Mouse (Mus musculus) embryonic facial prominence, embryonic 12.5 days (tissue): ENCODE measurements at regions not wholly inside any gene's neighbourhood (a gene's known extent, or its start where the extent isn't known, plus 50 kb on each side); places are given as distances from the start of the nearest gene placed in this dataset.

Source experiments
- ATAC-seq: fragments of 200-750 bp; cut with Nextera tagmentation; 2 replicates; pipeline ENCODE4 v1.8.0; 2017; ENCODE audit not compliant: insufficient number of reproducible peaks, insufficient read depth, low FRiP score, low TSS enrichment
- H3K27ac ChIP-seq: fragments of 300-500 bp; sonication (generic); 2 replicates; pipeline ENCODE4 v1.5.1; 2016; ENCODE audit warnings: mild to moderate bottlenecking
- H3K27me3 ChIP-seq: fragments of 300-500 bp; sonication (generic); 2 replicates; pipeline ENCODE4 v1.6.1; 2016; ENCODE audit warnings: mild to moderate bottlenecking, moderate library complexity
- H3K36me3 ChIP-seq: fragments of 300-500 bp; sonication (generic); 2 replicates; pipeline ENCODE4 v1.6.1; 2016; ENCODE audit warnings: mild to moderate bottlenecking
- H3K4me1 ChIP-seq: fragments of 300-500 bp; sonication (generic); 2 replicates; pipeline ENCODE4 v1.6.1; 2016
- H3K4me2 ChIP-seq: fragments of 300-500 bp; sonication (generic); replicated peaks from 2 replicates; pipeline ENCODE4 v1.6.1; 2016; ENCODE audit warnings: mild to moderate bottlenecking, moderate library complexity
- H3K4me3 ChIP-seq: fragments of 300-500 bp; sonication (generic); 2 replicates; pipeline ENCODE4 v1.5.1; 2016; ENCODE audit warnings: mild to moderate bottlenecking
- H3K9ac ChIP-seq: fragments of 300-500 bp; sonication (generic); 2 replicates; pipeline ENCODE4 v1.6.1; 2016; ENCODE audit warnings: mild to moderate bottlenecking, moderate library complexity
- H3K9me3 ChIP-seq: fragments of 300-500 bp; sonication (generic); 2 replicates; pipeline ENCODE4 v1.6.1; 2016; ENCODE audit warnings: mild to moderate bottlenecking, moderate library complexity
- WGBS: fragments of 180-500 bp; shearing (Covaris S2); methylation state at CpG from one replicate; pipeline ENCODE4 v1.1.7; 2016; 5-methylcytosine and 5-hydroxymethylcytosine counted together

GRCm38 (mm10) chr11:117567961-117568605 is 83.9 kb downstream of the Gm11733 start:
- no peak overlapping the region for H3K4me2 ChIP-seq
- no peaks in the 10 kb centered on the region for H3K27me3 ChIP-seq
- H3K27ac ChIP-seq = no peak overlapping the region
- no peaks in the 10 kb centered on the region for H3K36me3 ChIP-seq
- H3K9me3 ChIP-seq = no peaks in the 10 kb centered on the region
- peaks cover 19% of the 10 kb centered on the region for H3K4me1 ChIP-seq
- H3K9ac ChIP-seq = no peak overlapping the region
- WGBS = 85% methylated on average over 9 of the region's 9 CpGs
- H3K4me3 ChIP-seq = no peak overlapping the region
- no peak for ATAC-seq

- H3K4me1 ChIP-seq = peaks cover 19% of the 10 kb centered on the region
- no peak overlapping the region for H3K9ac ChIP-seq
- no peaks in the 10 kb centered on the region for H3K9me3 ChIP-seq
- no peaks in the 10 kb centered on the region for H3K27me3 ChIP-seq
- H3K27ac ChIP-seq = no peak overlapping the region
- no peak for ATAC-seq
- H3K36me3 ChIP-seq = no peaks in the 10 kb centered on the region
- H3K4me2 ChIP-seq = no peak overlapping the region
- H3K4me3 ChIP-seq = no peak overlapping the region
- WGBS = 72% methylated on average over 9 of the region's 9 CpGs
These were observed 84.4 kb downstream of the Gm11733 start for GRCm38 (mm10) chr11:117568606-117568991.

- Histone ChIP-seq H3K27me3 (no peaks in the 10 kb centered on the region), H3K9me3 (no peaks in the 10 kb centered on the region), H3K4me1 (peaks cover 25% of the 10 kb centered on the region), H3K36me3 (no peaks in the 10 kb centered on the region), H3K27ac (no peak overlapping the region), H3K9ac (no peak overlapping the region), H3K4me2 (no peak overlapping the region), H3K4me3 (no peak overlapping the region)
- 72% methylated on average over 8 of the region's 8 CpGs for WGBS
- ATAC-seq = no peak
These were observed 84.5 kb upstream of the Tnrc6c start for GRCm38 (mm10) chr11:117569566-117570101.

GRCm38 (mm10) chr11:117571858-117572257 is 82.2 kb upstream of the Tnrc6c start:
- Histone ChIP-seq H3K27ac (no peak overlapping the region), H3K4me3 (no peak overlapping the region), H3K9ac (no peak overlapping the region), H3K36me3 (no peaks in the 10 kb centered on the region), H3K27me3 (no peaks in the 10 kb centered on the region), H3K4me1 (peaks cover 25% of the 10 kb centered on the region), H3K4me2 (no peak overlapping the region), H3K9me3 (no peaks in the 10 kb centered on the region)
- WGBS = 83% methylated on average over 3 of the region's 3 CpGs
- no peak for ATAC-seq

GRCm38 (mm10) chr11:117574721-117575120 is 79.4 kb upstream of the Tnrc6c start:
- no peak for ATAC-seq
- Histone ChIP-seq H3K9ac (no peak overlapping the region), H3K9me3 (no peaks in the 10 kb centered on the region), H3K4me1 (peaks cover 20% of the 10 kb centered on the region), H3K4me2 (no peak overlapping the region), H3K27me3 (no peaks in the 10 kb centered on the region), H3K36me3 (no peaks in the 10 kb centered on the region), H3K4me3 (no peak overlapping the region), H3K27ac (no peak overlapping the region)
- WGBS = 70% methylated on average over 3 of the region's 3 CpGs

GRCm38 (mm10) chr11:117579121-117579520 is 75.0 kb upstream of the Tnrc6c start:
- WGBS = 86% methylated on average over 2 of the region's 2 CpGs
- no peak for ATAC-seq
- no peak overlapping the region for H3K27ac ChIP-seq

GRCm38 (mm10) chr11:117579720-117580119 is 74.4 kb upstream of the Tnrc6c start:
- no peaks in the 10 kb centered on the region for H3K36me3 ChIP-seq
- 30% methylated on average over 3 of the region's 3 CpGs for WGBS
- ATAC-seq = no peak

More at GRCm38 (mm10) chr11:117579121-117579520, 75.0 kb upstream of the Tnrc6c start:
- Histone ChIP-seq H3K4me1 (peaks cover 8% of the 10 kb centered on the region; the same call in 1 of the 2 replicates), H3K9ac (no peak overlapping the region), H3K27me3 (no peaks in the 10 kb centered on the region), H3K9me3 (no peaks in the 10 kb centered on the region), H3K4me3 (no peak overlapping the region), H3K4me2 (no peak overlapping the region), H3K36me3 (no peaks in the 10 kb centered on the region)

GRCm38 (mm10) chr11:117583478-117583877 is 70.6 kb upstream of the Tnrc6c start:
- H3K36me3 ChIP-seq = no peaks in the 10 kb centered on the region
- H3K27me3 ChIP-seq = no peaks in the 10 kb centered on the region
- no peak overlapping the region for H3K4me3 ChIP-seq
- no peak overlapping the region for H3K4me2 ChIP-seq
- H3K9ac ChIP-seq = no peak overlapping the region
- H3K9me3 ChIP-seq = no peaks in the 10 kb centered on the region
- H3K4me1 ChIP-seq = peaks cover 13% of the 10 kb centered on the region
- ATAC-seq = no peak
- WGBS = 94% methylated on average over 8 of the region's 8 CpGs
- H3K27ac ChIP-seq = no peak overlapping the region

More at GRCm38 (mm10) chr11:117579720-117580119, 74.4 kb upstream of the Tnrc6c start:
- Histone ChIP-seq H3K4me2 (no peak overlapping the region), H3K4me3 (no peak overlapping the region), H3K27me3 (no peaks in the 10 kb centered on the region), H3K27ac (no peak overlapping the region), H3K9ac (no peak overlapping the region), H3K4me1 (peaks cover 8% of the 10 kb centered on the region; the same call in 1 of the 2 replicates), H3K9me3 (no peaks in the 10 kb centered on the region)

- 86% methylated on average over 5 of the region's 5 CpGs for WGBS
- no peak overlapping the region for H3K4me2 ChIP-seq
- no peaks in the 10 kb centered on the region for H3K27me3 ChIP-seq
- no peak for ATAC-seq
- H3K4me1 ChIP-seq = peaks cover 19% of the 10 kb centered on the region
- H3K27ac ChIP-seq = 0 out of 2 replicates have a peak overlapping the region, but pooled peaks have one; percentile 36
- no peak overlapping the region for H3K9ac ChIP-seq
- H3K9me3 ChIP-seq = no peaks in the 10 kb centered on the region
- H3K4me3 ChIP-seq = no peak overlapping the region
- no peaks in the 10 kb centered on the region for H3K36me3 ChIP-seq
These were observed 68.5 kb upstream of the Tnrc6c start for GRCm38 (mm10) chr11:117585556-117585955.

GRCm38 (mm10) chr11:117586063-117586462 is 68.0 kb upstream of the Tnrc6c start:
- Histone ChIP-seq H3K36me3 (no peaks in the 10 kb centered on the region), H3K4me3 (no peak overlapping the region), H3K9ac (no peak overlapping the region), H3K9me3 (no peaks in the 10 kb centered on the region), H3K27me3 (no peaks in the 10 kb centered on the region), H3K4me2 (no peak overlapping the region), H3K27ac (0 out of 2 replicates have a peak overlapping the region, but pooled peaks have one; percentile 36), H3K4me1 (peaks cover 19% of the 10 kb centered on the region)
- WGBS = 18% methylated on average over 4 of the region's 4 CpGs
- ATAC-seq = no peak

GRCm38 (mm10) chr11:117586857-117587425 is 67.1 kb upstream of the Tnrc6c start:
- Histone ChIP-seq H3K4me1 (peaks cover 19% of the 10 kb centered on the region), H3K36me3 (no peaks in the 10 kb centered on the region), H3K27me3 (no peaks in the 10 kb centered on the region), H3K4me2 (no peak overlapping the region), H3K4me3 (no peak overlapping the region), H3K27ac (no peak overlapping the region), H3K9me3 (no peaks in the 10 kb centered on the region), H3K9ac (no peak overlapping the region)
- WGBS = 87% methylated on average over 7 of the region's 7 CpGs
- no peak for ATAC-seq

GRCm38 (mm10) chr11:117589006-117589405 is 65.1 kb upstream of the Tnrc6c start:
- H3K9ac ChIP-seq = no peak overlapping the region
- WGBS = 80% methylated on average over 8 of the region's 8 CpGs
- no peaks in the 10 kb centered on the region for H3K9me3 ChIP-seq
- no peak overlapping the region for H3K4me3 ChIP-seq
- peak overlapping the region; percentile 90 for H3K27ac ChIP-seq
- no peak overlapping the region for H3K4me2 ChIP-seq
- no peak for ATAC-seq
- H3K27me3 ChIP-seq = no peaks in the 10 kb centered on the region
- H3K36me3 ChIP-seq = no peaks in the 10 kb centered on the region
- H3K4me1 ChIP-seq = peaks cover 19% of the 10 kb centered on the region
